Mouse (Mus musculus) brain, embryonic 18.5 days (tissue): ENCODE measurements around the gene Gm20388.

ENCODE experiments used
- DNase-seq: peaks from one replicate; pipeline ENCODE4 v3.0.0-alpha.2; 2012; ENCODE audit warnings: low read depth, low spot score

Gm20388 gene

DNA sequence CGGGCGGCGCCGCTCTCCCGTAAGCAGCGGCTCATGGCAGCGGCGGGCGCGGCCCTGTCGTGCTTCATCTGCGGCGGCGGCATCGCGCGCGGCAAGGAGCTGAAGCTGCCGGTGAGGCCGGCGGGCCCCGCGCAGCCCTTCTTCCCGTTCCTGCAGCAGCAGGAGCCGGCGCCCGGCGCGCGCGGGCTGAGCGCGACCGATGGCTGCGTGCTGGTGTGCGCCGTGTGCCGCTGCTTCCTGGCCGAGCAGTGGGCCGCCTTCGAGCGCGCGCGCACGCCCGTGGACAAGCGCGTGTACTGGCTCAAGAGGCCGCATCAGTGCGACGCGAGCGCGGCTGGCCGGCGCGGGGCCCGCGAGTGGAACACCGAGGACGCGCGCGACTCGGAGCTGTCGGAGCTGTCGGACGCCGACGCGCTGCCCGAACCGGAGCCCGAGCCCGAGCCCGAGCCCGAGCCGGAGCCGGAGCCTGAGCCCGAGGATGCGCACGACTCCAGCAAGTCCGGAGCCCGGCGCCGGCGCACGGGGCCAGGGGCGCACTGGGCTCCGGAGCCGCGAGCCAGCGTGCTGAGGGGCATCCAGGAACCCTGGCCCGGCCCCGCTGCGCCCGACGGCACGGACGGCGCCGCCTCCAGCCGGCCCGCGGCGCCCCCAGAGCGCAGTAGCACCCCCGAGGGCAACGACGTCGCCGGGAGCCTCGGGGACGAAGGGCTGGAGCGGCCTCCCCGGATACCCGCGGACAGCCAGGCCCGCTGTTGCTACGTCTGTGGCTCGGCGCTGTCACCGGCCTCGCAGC is 318.3 kb downstream of the Gm20388 start:
- no peak for DNase-seq

DNA sequence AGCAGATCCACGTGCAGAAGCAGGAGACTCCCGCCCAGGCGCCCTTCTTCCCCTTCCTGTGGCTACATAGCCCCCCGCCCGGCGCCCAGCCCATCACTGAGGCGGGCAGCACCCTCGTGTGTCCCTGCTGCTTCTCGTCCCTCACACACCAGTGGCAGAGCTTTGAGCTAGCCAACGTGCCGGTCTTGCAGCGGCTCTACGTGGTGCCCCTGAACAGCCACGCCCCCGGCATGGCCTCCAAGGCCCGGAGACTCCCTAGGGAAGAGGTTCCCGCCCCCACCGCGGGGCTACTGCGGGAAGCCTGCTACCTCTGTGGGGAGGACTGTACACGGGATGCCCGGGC is 318.9 kb downstream of the Gm20388 start:
- DNase-seq = no peak

DNA sequence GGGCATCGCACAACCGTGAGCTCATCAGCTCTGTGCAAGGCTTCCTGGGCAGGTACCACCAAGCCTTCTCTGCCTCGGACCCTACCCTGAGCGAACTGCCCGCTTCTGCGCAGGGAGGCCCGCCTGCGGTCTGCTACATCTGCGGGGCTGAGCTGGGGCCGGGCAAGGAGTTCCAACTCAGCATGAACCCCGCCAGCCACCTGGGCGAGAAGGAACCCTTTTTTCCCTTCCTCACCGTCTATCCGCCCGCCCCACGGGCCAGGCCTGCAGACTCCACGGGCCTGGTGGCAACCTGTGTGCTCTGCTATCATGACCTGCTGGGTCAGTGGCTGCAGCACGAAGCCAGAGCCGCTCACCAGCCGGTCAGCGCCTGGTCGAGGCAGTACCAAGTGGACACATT is 319.4 kb downstream of the Gm20388 start:
- DNase-seq = no peak

DNA sequence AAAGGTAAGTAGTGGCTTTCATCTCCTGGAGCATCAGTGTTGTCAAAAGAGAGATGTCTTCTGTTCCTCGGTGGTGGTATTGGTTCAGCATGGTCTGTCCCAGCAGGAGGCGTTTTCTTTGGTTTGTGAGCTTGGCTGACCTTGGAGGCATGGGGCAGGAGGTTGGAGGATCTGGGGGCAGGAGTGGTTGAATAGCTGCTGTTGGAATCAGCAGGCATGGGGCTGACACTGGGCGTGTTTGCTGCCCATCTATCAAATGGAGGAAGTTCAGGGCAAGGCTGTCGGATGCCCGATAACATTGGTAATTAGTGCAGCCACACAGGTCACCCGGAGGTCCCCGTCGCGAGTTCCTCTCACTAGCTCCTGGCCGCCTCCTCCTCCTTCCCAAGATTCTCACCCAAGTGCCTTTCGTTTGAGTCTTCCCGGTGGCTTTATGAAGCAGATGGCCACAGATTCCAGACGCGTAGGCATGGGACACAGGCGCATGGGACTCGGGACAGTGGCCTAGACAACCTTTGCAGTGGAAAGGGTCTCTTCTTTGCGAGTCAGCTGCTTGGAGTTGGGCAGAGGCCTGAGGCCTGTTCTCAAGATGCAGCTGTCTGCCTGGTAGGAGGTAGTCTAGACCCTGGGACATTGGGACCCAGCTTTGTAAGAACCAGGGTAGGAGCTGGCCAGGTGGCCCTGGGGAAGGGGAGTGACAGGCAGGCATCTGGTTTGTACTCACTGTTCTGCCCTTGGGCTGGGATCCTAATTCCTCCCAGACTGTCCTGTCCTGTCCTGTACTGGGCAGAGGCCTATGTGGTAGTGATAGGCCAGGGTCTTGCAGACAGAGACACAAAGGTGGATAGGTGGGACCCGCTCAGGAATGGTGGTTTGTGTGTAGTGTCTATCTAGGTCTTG is 320.3 kb downstream of the Gm20388 start:
- no peak for DNase-seq

DNA sequence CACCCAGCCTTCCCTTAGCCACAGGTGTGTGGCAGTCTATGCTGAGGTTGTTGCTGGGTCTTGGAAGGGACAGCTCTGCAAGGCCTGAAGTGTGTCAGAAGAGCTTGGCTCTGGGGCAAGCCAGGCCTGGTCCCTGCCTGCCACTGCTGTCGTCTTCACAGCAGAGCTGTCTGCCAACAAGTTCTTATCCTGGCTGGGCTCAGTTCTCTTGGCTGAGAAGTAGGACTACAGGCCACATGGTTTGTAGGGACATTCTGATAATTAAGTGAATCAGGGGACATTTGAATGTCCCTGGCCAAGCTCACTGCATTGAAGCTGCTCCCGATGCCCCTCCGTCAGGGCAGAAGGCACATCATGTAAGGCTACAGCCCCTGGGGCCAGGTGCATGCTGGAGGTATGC is 321.2 kb downstream of the Gm20388 start:
- no peak for DNase-seq

DNA sequence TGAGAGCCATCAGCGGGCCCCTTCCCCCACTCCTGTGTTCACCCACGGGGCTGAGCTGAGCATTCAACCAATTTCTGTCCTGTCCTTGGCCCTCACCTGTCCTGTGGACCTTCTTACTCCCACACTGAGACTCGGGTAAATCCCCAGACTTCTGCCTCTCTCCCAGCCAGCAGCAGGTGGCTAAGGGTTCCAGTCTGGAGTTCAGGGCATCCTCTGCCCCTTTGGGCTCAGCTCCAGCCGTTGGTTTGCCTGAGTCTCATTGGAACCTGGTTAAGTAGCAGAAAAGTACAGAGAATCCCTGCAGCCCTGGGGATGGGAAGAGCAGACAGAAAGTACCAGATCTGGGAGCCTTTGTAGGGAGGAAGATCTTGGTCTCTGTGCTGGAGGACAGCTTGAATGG is 321.8 kb downstream of the Gm20388 start:
- DNase-seq = no peak

DNA sequence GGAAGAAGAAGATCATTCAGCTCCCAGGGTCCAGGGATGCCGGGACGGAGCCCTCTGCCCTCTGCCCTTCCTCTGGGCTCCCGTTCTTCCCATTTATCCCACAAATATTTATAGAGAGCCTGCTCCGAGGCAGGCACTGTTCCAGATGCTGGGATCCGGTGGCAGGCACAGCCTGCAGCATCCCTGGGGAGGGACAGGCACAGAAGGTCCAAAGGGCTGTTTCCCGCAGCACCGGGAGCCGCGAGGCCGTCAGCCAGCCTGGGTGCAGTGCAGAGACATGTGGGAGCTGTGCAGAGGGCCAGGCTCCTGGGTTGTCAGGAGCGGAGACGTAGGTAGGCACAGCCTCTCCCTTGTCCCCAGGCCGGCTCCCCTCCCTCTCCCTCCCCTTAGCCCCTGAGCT is 322.3 kb downstream of the Gm20388 start:
- no peak for DNase-seq

DNA sequence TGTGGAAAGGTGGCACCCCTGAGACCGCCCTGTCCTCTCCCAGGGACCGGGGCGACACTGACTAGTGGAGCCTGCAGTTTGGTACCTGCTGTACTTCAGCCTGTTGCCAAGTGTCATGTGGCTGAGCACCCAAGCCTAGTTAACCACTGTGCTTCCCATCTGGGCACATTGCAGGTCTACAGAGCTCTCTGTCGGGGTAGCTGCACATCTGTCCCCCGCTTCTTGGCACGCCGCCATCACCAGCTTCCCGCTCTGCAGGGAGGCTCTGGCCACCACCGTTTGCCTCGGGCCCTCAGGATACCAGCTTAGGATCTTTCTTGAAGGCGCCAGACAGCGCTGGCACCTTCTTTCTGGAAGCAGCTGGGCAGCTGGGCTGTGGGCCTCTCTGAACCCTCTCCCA is 323.8 kb downstream of the Gm20388 start:
- no peak for DNase-seq

DNA sequence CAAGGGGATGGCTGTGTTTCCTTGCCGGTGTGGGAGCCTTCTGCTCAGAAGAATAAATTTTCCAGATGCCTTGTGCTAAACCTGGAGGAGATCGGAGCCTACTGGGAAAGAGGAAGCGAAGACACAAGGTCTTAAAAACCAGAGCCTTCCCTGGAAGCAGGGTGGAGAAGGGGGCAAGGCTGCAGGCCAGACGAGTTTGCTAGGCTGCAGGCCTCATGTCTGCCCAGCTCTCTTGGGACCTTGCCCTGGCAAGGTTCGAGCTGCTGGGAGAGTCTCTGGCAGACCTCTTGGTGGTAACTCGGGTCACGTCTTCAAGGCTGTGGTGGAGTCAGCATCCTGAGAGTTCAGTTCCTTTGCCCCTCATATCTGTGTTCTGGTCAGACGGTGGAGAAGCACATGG is 324.2 kb downstream of the Gm20388 start:
- no peak for DNase-seq

DNA sequence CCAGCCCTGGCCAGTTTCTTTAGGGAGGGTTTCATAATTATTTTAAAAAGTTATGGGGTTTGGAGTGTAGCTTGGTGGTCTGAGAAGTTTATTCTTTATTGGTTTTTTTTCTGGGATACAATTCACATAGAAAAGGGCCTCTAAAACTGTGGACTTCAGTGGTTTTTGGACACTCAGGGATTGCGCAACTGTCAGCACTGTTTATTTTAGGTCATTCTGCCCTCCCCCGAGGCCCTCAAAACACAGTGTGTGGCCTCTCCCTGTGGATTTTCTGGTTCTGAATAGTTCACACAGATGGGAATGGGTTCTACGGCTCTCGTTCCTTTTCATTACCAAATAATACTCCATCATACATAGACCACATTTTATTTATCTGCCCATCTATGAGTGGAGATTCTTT is 332.6 kb downstream of the Gm20388 start:
- DNase-seq = no peak

DNA sequence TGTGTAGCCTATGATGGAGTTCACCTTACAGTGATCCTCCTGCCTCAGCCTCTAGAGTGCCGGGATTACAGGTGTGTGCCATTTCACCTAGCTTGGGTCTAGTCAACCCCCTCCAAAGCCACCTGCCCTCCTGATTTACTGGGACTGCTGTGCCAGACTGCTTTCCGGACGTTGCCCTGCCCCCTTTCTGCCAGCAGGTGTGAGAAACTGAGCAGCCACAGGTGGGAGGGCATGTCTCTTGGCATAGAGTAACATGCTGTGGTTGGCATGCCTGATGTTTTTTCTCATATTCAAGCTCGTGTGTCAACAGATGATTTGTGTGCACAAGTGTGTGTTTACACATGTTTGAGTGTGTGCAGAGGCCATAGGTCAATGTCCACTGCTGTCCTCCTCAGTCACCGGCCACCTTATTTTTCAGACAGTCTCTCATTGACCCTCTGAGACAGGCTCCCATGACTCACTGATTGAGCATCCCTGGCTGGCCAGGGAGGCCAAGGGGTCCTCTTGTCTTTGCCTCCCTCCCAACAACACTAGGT is 333.3 kb downstream of the Gm20388 start:
- no peak for DNase-seq

DNA sequence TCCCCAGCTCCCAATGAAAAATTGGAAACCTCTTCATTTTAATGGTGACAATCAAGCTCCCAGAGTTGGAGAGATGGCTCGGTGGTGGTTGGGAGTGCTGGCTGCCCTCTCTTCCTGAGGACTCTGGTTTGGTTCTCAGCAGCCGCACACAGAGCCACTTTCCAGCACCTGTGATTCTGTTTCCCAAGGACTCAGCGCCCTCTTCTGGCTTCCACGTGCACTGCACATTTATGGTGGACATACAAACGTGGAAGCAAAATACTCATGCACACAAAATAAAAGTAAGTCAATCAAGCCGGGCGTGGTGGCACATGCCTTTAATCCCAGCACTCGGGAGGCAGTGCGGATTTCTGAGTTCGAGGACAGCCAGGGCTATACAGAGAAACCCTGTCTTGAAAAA is 333.9 kb downstream of the Gm20388 start:
- no peak for DNase-seq

DNA sequence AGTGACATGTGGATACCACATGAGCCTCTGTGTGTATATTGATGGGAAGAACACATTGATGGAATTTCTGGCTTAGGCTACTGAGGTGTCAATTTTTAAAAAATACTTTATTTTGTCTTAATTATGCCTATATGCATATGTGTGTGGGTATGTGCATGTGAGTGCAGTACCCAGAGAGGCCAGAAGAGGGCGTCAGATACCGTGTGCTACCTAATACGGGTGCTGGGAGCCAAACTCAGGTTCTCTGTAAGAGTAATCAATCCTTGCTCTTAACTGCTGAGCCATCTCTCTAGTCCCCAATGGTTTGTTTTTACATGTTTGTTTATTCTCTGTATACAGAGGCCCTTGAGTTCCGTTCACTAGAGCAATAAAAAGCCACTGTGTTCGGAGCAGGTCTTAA is 337.0 kb downstream of the Gm20388 start:
- no peak for DNase-seq

DNA sequence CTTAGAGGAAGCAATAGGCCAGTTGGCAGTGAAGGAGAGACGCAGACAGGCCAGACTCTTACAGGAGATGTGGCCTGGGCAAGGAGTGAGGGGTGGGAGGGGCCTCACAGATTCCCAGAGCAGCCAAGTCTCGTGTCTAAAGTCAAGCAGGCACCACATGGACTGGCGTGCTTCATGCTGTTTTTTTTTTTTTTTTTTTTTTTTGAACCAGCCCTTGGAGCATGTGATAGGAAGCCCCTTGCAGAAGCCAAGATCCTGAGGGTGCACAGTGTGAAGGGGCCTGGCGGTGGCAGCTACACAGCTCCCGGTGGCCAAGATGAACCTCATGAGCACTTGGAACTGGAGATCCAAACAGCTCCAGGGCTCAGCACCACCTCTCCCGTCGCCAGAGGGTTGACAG is 337.4 kb downstream of the Gm20388 start:
- no peak for DNase-seq

DNA sequence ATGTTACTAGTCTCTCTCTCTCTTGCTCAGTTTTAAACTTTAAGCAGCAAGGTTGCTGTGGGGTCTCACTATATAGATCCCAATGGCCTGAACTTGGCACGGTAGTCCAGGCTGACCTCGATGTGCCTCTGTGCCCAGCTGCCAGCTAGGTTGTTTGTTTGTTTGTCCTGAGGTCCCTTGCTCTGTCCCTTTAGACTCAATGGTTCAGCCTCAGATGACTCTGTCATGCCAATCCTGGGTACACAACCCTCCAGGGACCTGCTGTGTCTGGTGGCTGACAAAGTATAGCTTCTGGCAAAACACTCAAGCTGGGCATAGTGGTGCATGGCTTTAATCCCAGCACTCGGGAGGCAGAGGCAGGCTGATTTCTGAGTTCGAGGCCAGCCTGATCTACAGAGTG is 337.8 kb downstream of the Gm20388 start:
- no peak for DNase-seq

DNA sequence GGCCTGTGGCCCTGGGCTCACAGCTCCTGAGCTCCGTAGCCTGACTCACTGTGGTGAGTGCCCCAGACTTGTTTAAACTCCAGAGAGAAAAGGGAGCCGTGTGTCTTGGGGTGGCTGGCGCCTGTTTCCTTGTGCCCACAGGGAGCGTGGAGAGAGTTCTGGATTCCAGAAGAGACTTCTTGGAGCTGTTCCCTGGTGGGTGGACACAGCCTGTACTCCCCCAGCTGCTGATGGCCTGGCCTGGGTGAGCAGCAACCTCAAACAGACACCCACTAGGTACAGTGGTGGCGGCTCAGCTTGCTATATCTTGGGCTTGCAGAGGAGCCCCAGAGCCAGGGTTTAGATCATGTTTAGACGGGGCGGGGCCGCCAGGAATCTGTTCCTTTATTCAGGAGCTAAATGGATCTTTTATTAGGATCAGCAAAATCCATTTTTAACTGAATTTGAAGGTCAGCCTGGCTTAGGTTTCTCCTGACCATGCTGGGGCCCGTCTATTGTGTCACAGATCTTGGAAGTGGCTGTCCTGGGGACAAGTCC is 339.2 kb downstream of the Gm20388 start:
- DNase-seq = no peak

DNA sequence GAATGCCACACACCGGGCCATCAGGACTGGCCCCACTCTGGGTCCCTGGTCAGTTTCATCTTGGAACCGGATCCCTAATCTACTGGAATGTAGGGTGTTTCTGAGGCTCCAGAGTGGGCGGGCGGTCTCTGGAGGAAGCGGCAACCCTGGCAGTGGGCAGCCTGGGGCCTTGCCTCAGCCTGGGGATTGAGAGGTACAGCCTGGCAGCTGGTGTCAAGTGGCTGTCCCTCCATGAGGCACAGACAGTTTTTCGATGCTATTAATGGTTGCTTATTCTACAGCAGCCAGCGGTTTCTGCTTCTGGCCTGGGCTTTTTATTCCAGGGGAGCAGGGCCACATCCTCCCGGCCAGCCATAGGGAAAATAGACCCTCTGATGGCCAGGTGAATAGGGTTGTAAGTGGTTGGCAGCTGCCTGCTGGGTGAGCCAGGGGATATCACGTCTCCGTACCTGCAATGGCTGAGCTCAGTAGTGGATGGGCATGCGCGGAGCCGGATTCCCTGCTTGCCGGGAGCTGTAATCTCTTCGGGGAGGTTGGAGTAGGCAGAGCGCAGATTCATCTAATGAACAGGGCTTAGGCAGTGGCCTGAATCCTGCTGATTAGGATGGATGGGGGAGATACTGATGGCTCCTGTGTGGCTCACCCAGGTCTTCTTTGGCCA is 340.2 kb downstream of the Gm20388 start:
- DNase-seq = no peak

DNA sequence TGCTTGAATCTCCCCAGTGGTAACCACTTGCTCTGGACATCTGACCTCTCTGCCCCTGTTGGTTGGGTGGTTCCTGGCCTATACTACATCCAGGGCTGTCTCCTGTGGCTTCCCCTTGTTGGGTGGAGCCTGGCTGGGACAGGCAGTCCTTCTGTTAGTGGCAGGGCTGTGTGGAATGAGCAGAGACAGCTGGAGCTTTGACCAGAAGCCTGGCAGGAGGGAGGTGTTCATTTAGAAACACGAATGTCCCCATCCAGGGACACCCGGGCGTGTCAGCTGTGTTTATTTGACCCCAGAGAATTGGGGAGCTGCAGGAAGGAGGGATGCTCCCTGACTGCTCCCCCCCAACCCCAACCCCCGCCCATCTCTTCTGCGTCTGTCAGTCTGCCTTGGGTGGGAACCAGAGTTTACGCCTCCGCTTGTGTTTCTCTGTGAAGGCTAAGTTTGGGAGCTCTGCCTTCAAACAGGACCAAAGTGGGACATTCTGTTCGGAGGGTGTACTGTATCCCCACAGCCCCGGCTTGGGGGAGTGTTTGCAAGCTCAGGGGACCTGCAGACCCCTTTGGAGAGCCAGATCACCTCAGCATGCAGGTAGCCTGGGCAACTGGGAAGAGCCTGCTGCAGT is 340.9 kb downstream of the Gm20388 start:
- no peak for DNase-seq

DNA sequence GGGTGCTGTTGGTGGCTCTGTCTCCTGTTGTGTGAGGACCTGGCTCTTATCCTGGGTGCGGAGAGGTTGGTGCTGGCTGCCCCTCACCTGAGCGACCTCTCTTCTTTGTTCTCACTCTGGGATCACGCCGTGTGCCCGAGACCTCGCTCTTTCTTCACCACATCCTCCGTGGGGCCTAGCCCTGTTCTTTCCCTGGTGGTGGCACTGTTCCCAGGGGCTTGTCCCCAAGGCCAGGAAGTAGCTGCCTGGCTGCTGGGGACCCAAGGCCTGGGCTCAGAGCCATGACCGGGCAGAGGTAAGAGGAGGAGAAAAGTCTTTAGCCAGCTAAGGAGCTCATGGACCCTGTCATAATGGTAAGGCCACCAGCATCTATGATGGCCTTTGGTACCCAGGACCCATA is 343.0 kb downstream of the Gm20388 start:
- DNase-seq = no peak

DNA sequence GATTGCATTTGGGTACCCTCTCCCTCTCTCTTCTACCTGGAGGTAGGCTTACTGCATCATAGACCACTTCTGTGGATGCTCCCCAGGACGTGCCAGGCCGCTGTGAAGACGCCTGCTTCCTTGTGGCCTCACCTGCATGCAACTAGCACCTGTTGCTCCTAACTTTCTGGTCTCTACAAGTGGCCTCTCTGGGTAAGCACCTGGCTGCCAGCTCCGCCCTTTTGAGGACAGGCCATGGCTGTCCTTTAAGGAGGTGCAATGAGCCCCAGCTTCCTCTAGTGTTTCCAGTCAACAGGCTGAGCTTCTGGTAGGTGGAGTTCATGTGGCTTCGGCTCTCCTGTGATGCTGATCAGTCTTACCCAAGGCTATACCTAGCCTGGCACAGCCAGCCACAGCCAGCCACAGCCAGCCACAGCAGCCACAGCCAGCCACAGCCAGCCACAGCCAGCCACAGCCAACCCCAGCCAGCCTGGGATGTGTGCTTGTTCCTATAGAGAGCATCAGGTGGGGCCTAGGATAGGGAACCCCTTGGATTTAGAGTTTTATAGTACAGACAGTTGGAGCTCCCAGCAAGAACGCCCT is 344.9 kb downstream of the Gm20388 start:
- DNase-seq = no peak

DNA sequence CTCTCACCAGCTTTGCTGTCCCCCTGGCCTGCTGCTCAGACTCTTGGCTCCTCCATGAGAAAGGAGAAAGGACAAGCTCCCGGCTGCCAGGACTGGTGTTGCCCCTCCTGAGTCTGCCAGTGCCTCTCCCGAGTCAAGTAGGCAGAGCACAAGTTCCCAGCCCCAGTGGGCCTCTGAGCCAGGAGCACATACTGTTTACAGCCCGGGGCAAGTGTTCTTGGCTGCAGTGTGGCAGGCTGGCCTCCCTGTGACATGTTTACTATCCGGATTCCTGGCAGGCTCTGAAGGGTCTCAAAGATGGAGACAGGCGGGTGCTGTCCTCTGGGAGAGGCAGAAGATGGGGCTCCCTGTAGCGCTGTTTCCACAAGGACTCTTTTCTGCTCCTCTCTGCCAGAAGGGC is 346.3 kb downstream of the Gm20388 start:
- DNase-seq = no peak
